Mouse (Mus musculus) embryonic facial prominence, embryonic 11.5 days (tissue): ENCODE data around the gene Clec1b. TPM values are rescaled to one million over a fixed set of nuclear protein-coding genes. Genes with fewer than 3 reads are reported as not detected.

ENCODE experiments used
- ATAC-seq: fragments of 200-750 bp; cut with Nextera tagmentation; replicated peaks from 2 replicates; pipeline ENCODE4 v1.8.0; 2017; ENCODE audit warnings: low read depth; ENCODE audit not compliant: insufficient number of reproducible peaks, low FRiP score, low TSS enrichment
- DNase-seq: peaks from one replicate; pipeline ENCODE4 v3.0.0-alpha.2; 2015; ENCODE audit warnings: low spot score
- H3K27ac ChIP-seq: fragments of 300-500 bp; sonication (generic); replicated peaks from 2 replicates; pipeline ENCODE4 v1.5.1; 2014; ENCODE audit warnings: mild to moderate bottlenecking, low read depth, low read length, control low read depth
- H3K27me3 ChIP-seq: fragments of 300-500 bp; sonication (generic); 2 replicates; pipeline ENCODE4 v1.6.1; 2014; ENCODE audit warnings: mild to moderate bottlenecking, low read length, moderate library complexity, mixed read lengths; ENCODE audit not compliant: control insufficient read depth, insufficient read depth
- H3K36me3 ChIP-seq: fragments of 300-500 bp; sonication (generic); replicated peaks from 2 replicates; pipeline ENCODE4 v1.6.1; 2014; ENCODE audit warnings: low read depth, mild to moderate bottlenecking, low read length, moderate library complexity, mixed read lengths; ENCODE audit not compliant: control insufficient read depth, insufficient read depth
- H3K4me1 ChIP-seq: fragments of 300-500 bp; sonication (generic); 2 replicates; pipeline ENCODE4 v1.6.1; 2014; ENCODE audit warnings: low read length, mixed read lengths; ENCODE audit not compliant: control insufficient read depth, insufficient read depth
- H3K4me2 ChIP-seq: fragments of 300-500 bp; sonication (generic); 2 replicates; pipeline ENCODE4 v1.6.1; 2014; ENCODE audit warnings: low read depth, mild to moderate bottlenecking, control low read depth, low read length, moderate library complexity
- H3K4me3 ChIP-seq: fragments of 300-500 bp; sonication (generic); 2 replicates; pipeline ENCODE4 v1.5.1; 2014; ENCODE audit warnings: low read depth, low read length, control low read depth
- H3K9ac ChIP-seq: fragments of 300-500 bp; sonication (generic); replicated peaks from 2 replicates; pipeline ENCODE4 v1.6.1; 2014; ENCODE audit warnings: mild to moderate bottlenecking, control low read depth, low read length
- H3K9me3 ChIP-seq: fragments of 300-500 bp; sonication (generic); replicated peaks from 2 replicates; pipeline ENCODE4 v1.6.1; 2016; ENCODE audit warnings: mild to moderate bottlenecking, low read length, inconsistent platforms, mixed read lengths; ENCODE audit not compliant: control insufficient read depth
- WGBS: fragments of 180-500 bp; shearing (Covaris S2); extraction: QIAGEN DNeasy Blood & Tissue Kit; methylation state at CpG from one replicate; pipeline ENCODE4 v1.1.7; 2014; 5-methylcytosine and 5-hydroxymethylcytosine counted together
- polyA plus RNA-seq: library from polyadenylated mRNA; unstranded; fragments of >200 nt; fragmentation: Nextera tagmentation; extraction: Ambion mirVana; gene quantifications from 2 replicates; pipeline ENCODE4 v1.2.1, GENCODE M21; 2014

Clec1b gene
- polyA plus RNA-seq = 10.7 and 13.5 TPM in 2 replicates

DNA sequence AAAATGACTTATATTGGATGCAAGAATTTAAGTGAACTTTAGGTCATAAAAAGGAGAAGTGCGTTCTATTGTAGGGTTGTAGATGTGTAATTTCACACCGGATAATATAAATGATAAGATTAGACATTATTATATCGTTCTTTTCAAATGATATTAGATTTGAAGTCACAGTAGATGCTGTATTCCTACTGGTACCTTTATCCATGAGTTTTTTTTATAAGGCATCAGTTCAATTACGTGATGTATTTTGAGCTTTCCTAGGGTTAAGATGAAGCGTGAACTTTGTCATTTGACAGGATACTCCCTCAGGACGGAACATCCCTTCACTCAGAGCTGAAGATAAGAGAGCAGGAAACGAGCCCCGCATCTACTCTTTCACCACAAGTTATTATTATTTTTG lies at the start of gene Clec1b:
Gene Clec1b, plus strand, starts transcription at position 301 of the 400 bp plus-strand sequence.
- Histone ChIP-seq H3K9ac (no peak within 1 kb of the TSS), H3K27me3 (no peaks in the 10 kb centered on the region), H3K4me1 (no peaks in the 10 kb centered on the region), H3K4me2 (no peak within 1 kb of the TSS), H3K36me3 (no peaks in the 10 kb centered on the region), H3K27ac (no peak within 1 kb of the TSS), H3K4me3 (no peak within 1 kb of the TSS), H3K9me3 (no peaks in the 10 kb centered on the region)
- 84% methylated on average over 8 of the region's 8 CpGs for WGBS
- DNase-seq (no peak), ATAC-seq (no peak)

DNA sequence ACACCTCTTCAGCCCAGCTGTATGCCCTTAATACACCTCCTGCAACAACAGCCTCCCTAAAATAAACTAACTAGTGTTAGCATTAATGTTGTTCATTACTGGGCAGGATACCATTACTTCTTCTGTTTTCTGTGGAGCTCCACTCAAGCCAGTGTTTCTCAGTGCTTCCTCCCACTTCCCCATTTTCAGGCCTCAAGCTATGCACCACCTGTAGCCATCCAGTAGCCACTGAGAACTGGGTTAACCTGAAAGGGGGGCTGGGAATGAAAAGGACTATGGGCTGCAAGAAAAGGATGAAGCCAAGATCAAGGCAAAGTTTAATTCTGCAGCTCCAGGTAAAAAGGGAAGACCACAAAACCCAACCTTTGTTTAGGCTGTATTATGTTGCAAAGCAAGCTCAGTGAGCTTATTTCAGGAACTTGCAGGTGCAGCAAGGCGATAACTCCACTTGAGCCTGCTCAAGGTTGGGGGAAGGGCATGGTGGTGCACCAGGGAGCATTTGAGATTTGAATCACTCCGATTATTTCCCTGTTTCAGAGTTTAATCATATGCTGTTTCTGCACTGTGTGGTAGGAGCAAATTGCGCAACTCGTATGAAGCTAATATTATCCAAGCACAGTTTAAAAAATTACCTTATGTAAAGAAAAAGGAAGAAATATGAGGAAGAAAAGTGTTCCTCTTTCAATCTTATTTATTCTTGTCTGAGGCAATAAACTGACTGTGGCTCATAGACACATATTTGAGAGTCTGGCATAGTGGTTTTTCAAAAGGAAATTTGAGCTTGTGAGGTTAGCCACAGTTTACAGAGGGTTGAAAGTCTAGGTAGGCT lies 47.4 kb upstream of the Clec1b start:
- Histone ChIP-seq H3K27me3 (no peaks in the 10 kb centered on the region), H3K27ac (no peak overlapping the region), H3K9ac (no peak overlapping the region), H3K9me3 (no peaks in the 10 kb centered on the region), H3K4me2 (no peak overlapping the region), H3K36me3 (no peaks in the 10 kb centered on the region), H3K4me1 (no peaks in the 10 kb centered on the region), H3K4me3 (no peak overlapping the region)
- WGBS = 50% methylated on average over 4 of the region's 4 CpGs
- ATAC-seq = no peak
- DNase-seq = peak; percentile 2

DNA sequence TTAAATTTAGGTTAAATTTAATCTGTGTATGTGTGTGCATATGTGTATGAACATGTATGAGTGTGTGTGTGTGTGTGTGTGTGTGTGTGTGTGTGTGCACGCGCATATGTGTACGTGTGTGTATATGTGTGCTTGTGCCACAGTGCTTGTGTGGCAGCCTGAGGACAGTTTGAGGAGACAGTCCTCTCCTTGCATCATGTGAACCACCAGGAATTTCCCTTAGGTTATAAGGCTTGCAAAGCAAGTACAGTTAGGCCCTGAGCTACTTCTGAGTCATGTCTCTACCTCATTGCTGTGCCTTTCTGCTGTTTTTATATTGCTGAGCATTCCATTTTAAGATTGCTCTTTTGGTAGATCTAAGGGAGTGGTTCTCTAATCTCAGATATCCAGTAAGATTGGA lies 46.0 kb upstream of the Clec1b start:
- Histone ChIP-seq H3K27me3 (no peaks in the 10 kb centered on the region), H3K9me3 (no peaks in the 10 kb centered on the region), H3K9ac (no peak overlapping the region), H3K4me2 (no peak overlapping the region), H3K4me1 (no peaks in the 10 kb centered on the region), H3K36me3 (no peaks in the 10 kb centered on the region), H3K4me3 (no peak overlapping the region), H3K27ac (no peak overlapping the region)
- 90% methylated on average over 3 of the region's 3 CpGs for WGBS
- DNase-seq (no peak), ATAC-seq (no peak)

DNA sequence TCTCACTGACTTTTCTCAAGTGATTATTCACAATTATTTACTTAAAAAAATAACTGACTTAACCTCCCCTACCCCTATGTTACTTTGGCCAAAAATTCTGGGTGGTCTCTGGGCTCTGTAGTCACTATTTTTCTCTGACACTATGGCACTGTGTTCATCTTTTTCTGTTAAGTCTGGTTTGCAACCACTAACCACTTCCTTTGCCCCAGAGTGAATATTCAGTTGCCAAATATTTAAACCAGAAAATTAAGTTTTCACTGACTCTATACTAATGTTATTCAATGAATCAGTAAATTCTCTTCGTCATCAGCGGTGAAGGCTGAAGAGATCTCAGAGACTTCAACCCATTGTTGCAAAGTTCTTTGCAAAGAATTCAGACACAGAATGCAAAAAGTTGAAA lies 41.3 kb upstream of the Clec1b start:
- H3K4me2 ChIP-seq = no peak overlapping the region
- no peak overlapping the region for H3K4me3 ChIP-seq
- H3K27me3 ChIP-seq = no peaks in the 10 kb centered on the region
- no peaks in the 10 kb centered on the region for H3K36me3 ChIP-seq
- DNase-seq (no peak), ATAC-seq (no peak)
- no peaks in the 10 kb centered on the region for H3K4me1 ChIP-seq
- no peaks in the 10 kb centered on the region for H3K9me3 ChIP-seq
- H3K9ac ChIP-seq = no peak overlapping the region
- no peak overlapping the region for H3K27ac ChIP-seq
- 97% methylated on average over 2 of the region's 2 CpGs for WGBS

DNA sequence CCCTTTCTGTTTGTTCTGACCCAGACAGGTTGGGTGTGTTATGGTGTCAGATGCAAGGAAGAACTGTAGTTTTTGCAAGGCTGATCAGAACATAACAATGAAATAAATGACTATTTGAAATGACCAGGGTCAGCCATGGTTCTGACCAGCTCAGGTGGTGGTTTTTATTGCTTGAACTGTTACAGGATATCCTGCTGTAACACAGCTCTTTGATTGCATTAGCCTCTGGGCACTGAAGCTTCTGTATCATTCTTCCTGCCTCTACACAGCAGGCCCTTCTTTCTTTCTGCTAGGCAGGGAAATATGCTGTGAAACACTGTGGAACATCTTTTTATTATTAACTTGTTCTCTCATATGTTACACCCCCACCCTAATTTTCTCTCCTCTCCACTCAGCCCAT lies 40.7 kb upstream of the Clec1b start:
- Histone ChIP-seq H3K27ac (no peak overlapping the region), H3K4me2 (no peak overlapping the region), H3K9ac (no peak overlapping the region), H3K36me3 (no peaks in the 10 kb centered on the region), H3K4me3 (no peak overlapping the region), H3K27me3 (no peaks in the 10 kb centered on the region), H3K4me1 (no peaks in the 10 kb centered on the region), H3K9me3 (no peaks in the 10 kb centered on the region)
- ATAC-seq (no peak), DNase-seq (no peak)

DNA sequence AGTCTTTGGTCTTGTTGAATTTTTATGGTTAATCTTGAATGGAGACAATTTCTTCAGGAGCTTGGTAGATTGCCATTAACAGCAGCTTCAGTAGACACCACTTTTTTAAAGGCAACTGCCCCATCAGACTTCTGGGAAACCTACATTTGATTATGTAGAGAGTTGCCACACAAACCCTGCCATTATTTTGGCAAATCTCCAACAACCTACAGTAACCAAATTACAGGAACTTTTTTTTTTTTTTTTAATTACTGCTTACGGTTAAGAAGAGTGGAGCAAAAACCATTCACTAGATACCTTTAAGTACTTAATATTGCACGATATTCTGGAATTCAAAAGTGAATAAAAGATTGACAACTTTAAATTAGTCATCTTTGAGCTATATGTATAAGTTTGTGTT lies 37.6 kb upstream of the Clec1b start:
- Histone ChIP-seq H3K4me2 (no peak overlapping the region), H3K4me1 (no peaks in the 10 kb centered on the region), H3K27ac (no peak overlapping the region), H3K9ac (no peak overlapping the region), H3K27me3 (no peaks in the 10 kb centered on the region), H3K9me3 (no peaks in the 10 kb centered on the region), H3K36me3 (no peaks in the 10 kb centered on the region), H3K4me3 (no peak overlapping the region)
- WGBS = 85% methylated on average over 2 of the region's 2 CpGs
- DNase-seq (no peak), ATAC-seq (no peak)

DNA sequence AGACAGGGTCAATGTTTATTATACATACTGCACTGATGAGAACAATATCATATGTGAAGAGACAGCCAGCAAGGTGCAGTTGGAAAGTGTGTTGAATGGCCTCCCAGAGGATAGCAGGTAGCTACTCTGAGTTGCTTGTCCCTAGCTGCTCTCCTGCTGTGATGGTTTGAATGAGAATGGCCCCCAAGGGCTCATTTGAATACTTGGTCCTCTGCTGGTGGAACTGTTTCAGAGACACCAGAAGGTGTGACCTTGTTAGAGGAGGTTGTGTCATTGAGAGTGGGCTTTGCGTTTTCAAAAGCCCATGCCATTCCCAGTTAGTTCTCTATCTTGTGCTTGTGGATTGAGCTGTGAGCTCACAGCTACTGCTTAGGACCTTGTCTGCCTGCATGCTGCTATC lies 33.2 kb upstream of the Clec1b start:
- WGBS = 33% methylated on average over 1 of the region's 1 CpGs
- Histone ChIP-seq H3K9ac (no peak overlapping the region), H3K36me3 (no peaks in the 10 kb centered on the region), H3K27me3 (no peaks in the 10 kb centered on the region), H3K4me3 (no peak overlapping the region), H3K9me3 (no peaks in the 10 kb centered on the region), H3K27ac (no peak overlapping the region), H3K4me2 (no peak overlapping the region), H3K4me1 (no peaks in the 10 kb centered on the region)
- ATAC-seq (no peak), DNase-seq (no peak)

DNA sequence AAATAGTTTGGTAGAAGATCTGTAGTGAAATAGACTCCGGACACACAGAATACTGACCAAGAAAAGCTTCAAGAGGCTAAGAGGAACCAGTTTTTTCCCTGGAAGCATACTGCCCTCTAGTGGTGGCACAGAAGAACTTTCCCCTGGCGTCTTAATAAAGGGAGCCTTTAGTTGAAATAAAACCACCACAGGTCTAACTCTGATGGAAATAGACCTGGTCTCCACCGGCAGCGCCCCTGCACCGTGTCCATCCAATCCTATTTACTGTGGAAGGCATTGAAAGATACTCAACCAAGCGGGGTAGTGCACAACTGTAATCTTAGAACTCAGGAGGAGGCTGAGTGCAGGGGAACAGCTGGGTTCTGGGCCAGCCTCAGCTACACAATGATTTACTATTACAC lies 31.1 kb upstream of the Clec1b start:
- Histone ChIP-seq H3K4me3 (no peak overlapping the region), H3K9ac (no peak overlapping the region), H3K27ac (no peak overlapping the region), H3K27me3 (no peaks in the 10 kb centered on the region), H3K4me1 (no peaks in the 10 kb centered on the region), H3K36me3 (no peaks in the 10 kb centered on the region), H3K4me2 (no peak overlapping the region), H3K9me3 (no peaks in the 10 kb centered on the region)
- DNase-seq (peak; percentile 82), ATAC-seq (peak; percentile 48; the same call in 1 of the 2 replicates)
- whole genome bisulfite sequencing = 16% methylated on average over 6 of the region's 6 CpGs
